In genomic region chr13:97207472-97208111, GRCm38 (mm10) we compare ENCODE assay signal across 16 mouse cellular contexts. TPM values are rescaled to one million over a fixed set of nuclear protein-coding genes. Genes with fewer than 3 reads are reported as not detected.
DNase-seq lines count a peak whose midpoint lies in the region; ATAC-seq and TF ChIP-seq lines count a peak whose summit lies in the region.
"Had no signal": no experiment of that assay in that cellular context is flagged by ENCODE, and none has a peak within 500 bp of the region (broad histone marks: within the 10 kb centered on the region; RNA-seq: fewer than 3 reads in every experiment).

No protein-coding gene starts in this region.

- TF ChIP-seq EP300 in ES-Bruce4 (IDR thresholded peaks at IDR 0.05; ENCODE audit: insufficient read depth, low read depth, low read length) = peak; percentile 71; the same call in 1 of the 2 replicates

- H3K9me3 ChIP-seq in ES-Bruce4 (replicated peaks; ENCODE audit: control insufficient read depth, insufficient read depth, low read length, poor library complexity, severe bottlenecking) = 0 out of 2 replicates have a peak, but pooled peaks cover 2% of the 10 kb centered on the region
- H3K9me3 ChIP-seq in hindbrain, embryonic 13.5 days = no peaks in the 10 kb centered on the region
- H3K9me3 ChIP-seq: embryonic facial prominence, embryonic 12.5 days; intestine, embryonic 15.5 days; limb, embryonic 12.5 days; midbrain, embryonic 15.5 days had no signal

- intact Hi-C loops in left cerebral cortex, adult 2 months (cut with DNase I) = no loop called here

- TF ChIP-seq POLR2A in ES-Bruce4 (IDR thresholded peaks at IDR 0.05; ENCODE audit: insufficient read depth, low read length) = no peak

- no peaks in the 10 kb centered on the region for H3K27me3 ChIP-seq in ES-Bruce4 (ENCODE audit: control insufficient read depth, insufficient read depth, low read length, poor library complexity, severe bottlenecking)
- H3K27me3 ChIP-seq in hindbrain, embryonic 13.5 days = no peaks in the 10 kb centered on the region
- H3K27me3 ChIP-seq: embryonic facial prominence, embryonic 12.5 days; intestine, embryonic 15.5 days; limb, embryonic 12.5 days; midbrain, embryonic 15.5 days had no signal

- no peak overlapping the region for H3K4me2 ChIP-seq in hindbrain, embryonic 13.5 days
- H3K4me2 ChIP-seq: embryonic facial prominence, embryonic 12.5 days; intestine, embryonic 15.5 days; limb, embryonic 12.5 days; midbrain, embryonic 15.5 days had no signal

- no peaks in the 10 kb centered on the region for H3K36me3 ChIP-seq in ES-Bruce4 (ENCODE audit: control insufficient read depth, insufficient read depth, low read length, poor library complexity, severe bottlenecking)
- no peaks in the 10 kb centered on the region for H3K36me3 ChIP-seq in hindbrain, embryonic 13.5 days
- H3K36me3 ChIP-seq: embryonic facial prominence, embryonic 12.5 days; G1E; intestine, embryonic 15.5 days; limb, embryonic 12.5 days; midbrain, embryonic 15.5 days had no signal

- H3K9ac ChIP-seq in ES-Bruce4 (ENCODE audit: low read depth, poor library complexity, severe bottlenecking) = 0 out of 2 replicates have a peak overlapping the region, but pooled peaks have one; percentile 35
- H3K9ac ChIP-seq in hindbrain, embryonic 13.5 days = no peak overlapping the region
- H3K9ac ChIP-seq: embryonic facial prominence, embryonic 12.5 days; intestine, embryonic 15.5 days; limb, embryonic 12.5 days; midbrain, embryonic 15.5 days had no signal

- H3K4me1 ChIP-seq in ES-Bruce4 (ENCODE audit: control insufficient read depth, insufficient read depth, low read length) = peaks cover 1% of the 10 kb centered on the region
- peaks cover 4% of the 10 kb centered on the region; the same call in 1 of the 2 replicates for H3K4me1 ChIP-seq in hindbrain, embryonic 13.5 days (replicated peaks)
- H3K4me1 ChIP-seq: embryonic facial prominence, embryonic 12.5 days had no signal

- DNase-seq in left cerebral cortex, adult 2 months (ENCODE audit: extremely low spot score in 1 of 2, low spot score in 2 of 2) = no peak
- DNase-seq in left cerebral cortex, adult 8-10 months (ENCODE audit: low spot score in 2 of 2) = no peak
- peak; percentile 29 for DNase-seq in WW6 (ENCODE audit: low read depth, low spot score)
- no peak for DNase-seq in right cerebral cortex, adult 18-20 months
- DNase-seq: adrenal gland, postnatal 14 days; cerebellum, adult 2 months; right cerebral cortex, postnatal 4 days had no signal

- TF ChIP-seq CTCF in left cerebral cortex, adult 2 months (IDR thresholded peaks at IDR 0.05) = no peak
- no peak for TF ChIP-seq CTCF in ES-Bruce4 (IDR thresholded peaks at IDR 0.05; ENCODE audit: low read depth, low read length)

- peak; percentile 41 for ATAC-seq in megakaryocyte, adult 5-6 weeks (ENCODE audit: poor library complexity, severe bottlenecking)
- no peak for ATAC-seq in hindbrain, embryonic 13.5 days (ENCODE audit: low FRiP score)
- ATAC-seq: midbrain, embryonic 15.5 days had no signal

- no peak overlapping the region for H3K4me3 ChIP-seq in left cerebral cortex, adult 2 months
- peak overlapping the region; percentile 3; the same call in 1 of the 2 replicates for H3K4me3 ChIP-seq in ES-Bruce4 (ENCODE audit: low read depth, low read length)
- no peak overlapping the region for H3K4me3 ChIP-seq in hindbrain, embryonic 13.5 days
- H3K4me3 ChIP-seq: embryonic facial prominence, embryonic 12.5 days; intestine, embryonic 15.5 days; limb, embryonic 12.5 days; midbrain, embryonic 15.5 days had no signal

- peak overlapping the region; percentile 36; the same call in 1 of the 2 replicates for H3K27ac ChIP-seq in left cerebral cortex, adult 2 months
- H3K27ac ChIP-seq in ES-Bruce4 (ENCODE audit: insufficient read depth, low read length) = peak overlapping the region; percentile 92
- no peak overlapping the region for H3K27ac ChIP-seq in hindbrain, embryonic 13.5 days
- H3K27ac ChIP-seq: embryonic facial prominence, embryonic 12.5 days; intestine, embryonic 15.5 days; kidney, postnatal 0 days; limb, embryonic 12.5 days; midbrain, embryonic 15.5 days had no signal

- WGBS in hindbrain, embryonic 13.5 days = 87% methylated on average over 7 of the region's 7 CpGs

RNA-seq across cellular contexts. Expression of gene Hexb, which starts 9.4 kb away (rescaled TPM):
- 100 to 1,000 TPM; 102 to 103 TPM for total RNA-seq in left cerebral cortex, adult 2 months (2021)
- 100 to 1,000 TPM; 108 to 345 (median 194) TPM for total RNA-seq in left cerebral cortex, adult 8-10 months (2022)
- polyA plus RNA-seq in ES-Bruce4 (2011; ENCODE audit: insufficient read depth, insufficient read length, low read depth, missing spikeins) = 53.4 and 59.7 TPM in 2 replicates
- total RNA-seq in megakaryocyte, adult 5-6 weeks (2015) = 160 and 202 TPM in 2 replicates
- total RNA-seq in megakaryocyte, adult 5-6 weeks (2017) = 125 and 139 TPM in 2 replicates
- 37.3 and 40.1 TPM in 2 replicates for polyA plus RNA-seq in hindbrain, embryonic 13.5 days (2015; fragmentation: Nextera tagmentation; extraction: Ambion mirVana)

RNA-seq across cellular contexts. Expression of gene Enc1, which starts 33.3 kb away (rescaled TPM):
- total RNA-seq in left cerebral cortex, adult 2 months (2021) = 100 to 1,000 TPM; 653 to 683 TPM
- total RNA-seq in left cerebral cortex, adult 8-10 months (2022) = 100 to 1,000 TPM; 425 to 545 (median 450) TPM
- polyA plus RNA-seq in ES-Bruce4 (2011; ENCODE audit: insufficient read depth, insufficient read length, low read depth, missing spikeins) = 83.0 TPM in 2 replicates
- 2.0 and 3.0 TPM in 2 replicates for total RNA-seq in megakaryocyte, adult 5-6 weeks (2015)
- 2.3 and 3.5 TPM in 2 replicates for total RNA-seq in megakaryocyte, adult 5-6 weeks (2017)
- 59.2 and 62.1 TPM in 2 replicates for polyA plus RNA-seq in hindbrain, embryonic 13.5 days (2015; fragmentation: Nextera tagmentation; extraction: Ambion mirVana)

Comparison
In these comparisons a context has a peak if more than half of its experiments do, and no peak if none do; other contexts are left out.
1. RNA of gene Enc1, which starts 33.3 kb away (total RNA-seq): 653 to 683 TPM in left cerebral cortex, adult 2 months and 425 to 545 TPM in left cerebral cortex, adult 8-10 months; 2.0 to 3.5 TPM in megakaryocyte, adult 5-6 weeks; every median in the first group is over 10 times any median in the second.